Mouse (Mus musculus) forebrain, embryonic 15.5 days (tissue): ENCODE results near the gene Impg2. TPM values are rescaled to one million over a fixed set of nuclear protein-coding genes. Genes with fewer than 3 reads are reported as not detected.

Source experiments
- ATAC-seq: fragments of 200-750 bp; cut with Nextera tagmentation; replicated peaks from 2 replicates; pipeline ENCODE4 v1.8.0; 2017; ENCODE audit warnings: mild to moderate bottlenecking, moderate TSS enrichment, moderate library complexity
- H3K27ac ChIP-seq: fragments of 300-500 bp; sonication (generic); replicated peaks from 2 replicates; pipeline ENCODE4 v1.5.1; 2015; ENCODE audit warnings: mild to moderate bottlenecking, inconsistent platforms
- H3K27me3 ChIP-seq: fragments of 300-500 bp; sonication (generic); 2 replicates; pipeline ENCODE4 v1.6.1; 2015; ENCODE audit warnings: inconsistent platforms
- H3K36me3 ChIP-seq: fragments of 300-500 bp; sonication (generic); 2 replicates; pipeline ENCODE4 v1.6.1; 2015; ENCODE audit warnings: mild to moderate bottlenecking, inconsistent platforms
- H3K4me1 ChIP-seq: fragments of 300-500 bp; sonication (generic); 2 replicates; pipeline ENCODE4 v1.6.1; 2015; ENCODE audit warnings: inconsistent platforms
- H3K4me2 ChIP-seq: fragments of 300-500 bp; sonication (generic); replicated peaks from 2 replicates; pipeline ENCODE4 v1.6.1; 2015; ENCODE audit warnings: mild to moderate bottlenecking, inconsistent platforms
- H3K4me3 ChIP-seq: fragments of 300-500 bp; sonication (generic); 2 replicates; pipeline ENCODE4 v1.5.1; 2015; ENCODE audit warnings: mild to moderate bottlenecking, inconsistent platforms
- H3K9ac ChIP-seq: fragments of 300-500 bp; sonication (generic); replicated peaks from 2 replicates; pipeline ENCODE4 v1.6.1; 2015; ENCODE audit warnings: mild to moderate bottlenecking, inconsistent platforms
- H3K9me3 ChIP-seq: fragments of 300-500 bp; sonication (generic); 2 replicates; pipeline ENCODE4 v1.6.1; 2016; ENCODE audit warnings: inconsistent platforms
- WGBS: fragments of 180-500 bp; shearing (Covaris S2); methylation state at CpG from one replicate; pipeline ENCODE4 v1.1.7; 2015; ENCODE audit warnings: mixed read lengths; 5-methylcytosine and 5-hydroxymethylcytosine counted together
- polyA plus RNA-seq: library from polyadenylated mRNA; unstranded; fragments of >200 nt; fragmentation: Nextera tagmentation; extraction: Ambion mirVana; gene quantifications from 2 replicates; pipeline ENCODE4 v1.2.1, GENCODE M21; 2015

Gene Impg2
- polyA plus RNA-seq: 0.13 and 0.18 TPM in 2 replicates

DNA sequence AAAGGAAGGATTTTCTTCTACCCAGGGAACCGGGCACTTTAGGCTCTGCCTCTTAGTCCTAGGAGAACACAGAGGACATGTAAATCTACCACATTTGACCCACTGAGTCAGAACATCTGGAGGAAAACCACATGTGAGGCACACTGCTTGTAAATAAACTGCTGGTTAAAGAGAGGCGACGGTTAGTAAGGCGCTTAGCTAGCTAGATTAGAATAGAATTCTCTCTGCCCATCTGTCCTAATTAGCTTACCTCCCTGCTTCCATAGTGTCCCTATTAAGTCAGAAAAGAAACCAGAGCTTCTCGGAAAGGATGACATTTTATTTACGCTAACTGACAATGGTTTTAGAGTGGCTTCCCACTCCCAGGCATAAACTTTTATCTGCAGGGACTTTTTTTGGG lies at the start of gene Impg2:
Gene Impg2, plus strand, starts transcription at position 263 of the 400 bp plus-strand sequence.
- Histone ChIP-seq H3K27ac (no peak within 1 kb of the TSS), H3K4me1 (no peaks in the 10 kb centered on the region), H3K27me3 (no peaks in the 10 kb centered on the region), H3K9ac (no peak within 1 kb of the TSS), H3K9me3 (no peaks in the 10 kb centered on the region), H3K36me3 (no peaks in the 10 kb centered on the region), H3K4me3 (no peak within 1 kb of the TSS), H3K4me2 (no peak within 1 kb of the TSS)
- no peak for ATAC-seq
- WGBS: 38% methylated on average over 6 of the region's 6 CpGs

GRCm38 (mm10) chr16:56163466-56163865 lies 40.6 kb upstream of the Impg2 start:
- H3K4me3 ChIP-seq: no peak overlapping the region
- H3K36me3 ChIP-seq: peaks cover 30% of the 10 kb centered on the region
- no peak overlapping the region for H3K9ac ChIP-seq
- no peaks in the 10 kb centered on the region for H3K9me3 ChIP-seq
- no peak overlapping the region for H3K27ac ChIP-seq
- H3K27me3 ChIP-seq: no peaks in the 10 kb centered on the region
- 93% methylated on average over 7 of the region's 7 CpGs for WGBS
- no peak overlapping the region for H3K4me2 ChIP-seq
- no peaks in the 10 kb centered on the region for H3K4me1 ChIP-seq
- no peak for ATAC-seq

GRCm38 (mm10) chr16:56170247-56170646 lies 33.9 kb upstream of the Impg2 start:
- Histone ChIP-seq H3K4me2 (no peak overlapping the region), H3K36me3 (peaks cover 38% of the 10 kb centered on the region), H3K4me3 (no peak overlapping the region), H3K9ac (no peak overlapping the region), H3K27me3 (no peaks in the 10 kb centered on the region), H3K4me1 (no peaks in the 10 kb centered on the region), H3K27ac (no peak overlapping the region), H3K9me3 (no peaks in the 10 kb centered on the region)
- peak; percentile 87 for ATAC-seq

DNA sequence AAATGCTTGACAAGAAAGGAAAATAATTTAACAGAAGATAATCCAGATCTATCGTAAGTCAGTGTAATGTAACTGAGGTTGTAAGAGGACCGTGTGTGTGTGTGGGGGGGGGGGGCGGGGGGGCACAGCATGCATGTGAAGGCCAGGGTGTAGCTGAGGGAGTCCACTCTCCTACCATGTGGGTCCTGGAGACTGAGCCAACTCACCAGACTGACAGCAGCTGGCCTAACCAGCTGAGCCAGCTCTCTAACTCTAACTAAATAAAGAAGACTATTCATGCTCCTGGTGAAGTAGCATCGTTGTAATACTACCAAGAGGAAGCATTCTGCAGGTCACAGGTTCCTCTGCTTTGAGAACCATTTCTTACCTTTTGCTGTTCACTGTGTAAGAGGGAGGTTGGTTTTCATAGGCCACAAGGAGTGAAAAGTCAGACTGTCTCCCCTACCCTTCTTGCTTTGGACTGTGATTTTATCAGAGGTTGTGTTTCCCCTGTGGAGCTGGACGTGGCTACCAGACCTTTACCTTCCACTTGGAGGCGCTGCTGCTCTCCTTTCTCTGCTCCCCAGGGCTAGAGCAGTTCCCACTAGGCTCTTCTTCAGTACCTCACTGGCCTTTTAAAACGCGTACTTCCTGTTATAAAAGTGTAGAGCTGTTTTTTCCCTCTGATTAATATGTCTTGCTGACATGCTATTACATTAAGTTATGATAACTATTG lies 28.1 kb upstream of the Impg2 start:
- Histone ChIP-seq H3K27me3 (no peaks in the 10 kb centered on the region), H3K9me3 (no peaks in the 10 kb centered on the region), H3K4me3 (no peak overlapping the region), H3K9ac (no peak overlapping the region), H3K27ac (no peak overlapping the region), H3K36me3 (peaks cover 43% of the 10 kb centered on the region), H3K4me2 (no peak overlapping the region), H3K4me1 (no peaks in the 10 kb centered on the region)
- 66% methylated on average over 8 of the region's 8 CpGs for WGBS
- no peak for ATAC-seq

- Histone ChIP-seq H3K4me3 (no peak overlapping the region), H3K27ac (no peak overlapping the region), H3K36me3 (peaks cover 58% of the 10 kb centered on the region), H3K9ac (no peak overlapping the region), H3K9me3 (no peaks in the 10 kb centered on the region), H3K4me1 (no peaks in the 10 kb centered on the region), H3K27me3 (no peaks in the 10 kb centered on the region), H3K4me2 (no peak overlapping the region)
- ATAC-seq: no peak
- 70% methylated on average over 4 of the region's 4 CpGs for WGBS
These were observed 17.2 kb upstream of the Impg2 start for GRCm38 (mm10) chr16:56186863-56187262.

DNA sequence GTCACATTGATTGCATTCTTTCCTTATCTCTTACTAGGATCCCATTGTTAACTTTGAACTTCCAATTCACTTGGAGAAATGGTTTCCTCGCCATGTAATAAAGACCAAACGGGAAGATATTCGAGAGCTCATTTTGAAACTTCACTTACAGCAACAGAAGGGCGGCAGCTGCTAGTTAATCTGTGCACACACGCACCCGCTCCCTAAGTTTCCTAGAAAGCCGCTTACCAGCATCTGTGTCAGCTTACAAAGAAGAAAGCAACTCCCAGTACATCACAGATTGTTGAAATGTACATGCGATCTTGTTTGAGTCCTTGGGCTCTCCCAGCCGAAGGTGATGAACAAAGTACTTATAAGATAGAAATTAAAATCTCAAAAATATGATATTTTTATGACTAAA lies 15.9 kb upstream of the Impg2 start:
- Histone ChIP-seq H3K36me3 (peaks cover 45% of the 10 kb centered on the region), H3K4me2 (no peak overlapping the region), H3K9me3 (no peaks in the 10 kb centered on the region), H3K27ac (no peak overlapping the region), H3K4me1 (no peaks in the 10 kb centered on the region), H3K4me3 (no peak overlapping the region), H3K9ac (no peak overlapping the region), H3K27me3 (no peaks in the 10 kb centered on the region)
- peak; percentile 67 for ATAC-seq
- WGBS: 81% methylated on average over 9 of the region's 9 CpGs

DNA sequence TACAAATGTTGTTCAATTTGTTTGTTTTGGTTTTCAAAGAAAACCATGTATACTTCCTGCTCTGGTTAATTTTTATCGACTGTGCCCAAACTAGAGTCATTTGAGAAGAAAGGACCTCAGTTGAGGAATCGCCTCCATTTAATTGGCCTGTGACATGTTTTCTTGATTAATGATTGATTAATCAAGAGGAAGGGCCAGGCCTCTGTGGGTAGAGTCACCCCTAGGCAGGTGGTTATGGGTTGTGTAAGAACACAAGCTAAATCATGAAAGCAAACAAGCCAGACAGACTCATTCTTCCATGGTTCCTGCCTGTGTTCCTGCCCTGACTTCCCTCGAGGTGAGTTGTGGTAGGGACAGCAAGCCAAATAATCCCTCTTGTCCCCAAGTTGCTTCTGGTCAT lies 8.6 kb downstream of the Impg2 start:
- ATAC-seq: no peak
- Histone ChIP-seq H3K9me3 (no peaks in the 10 kb centered on the region), H3K4me1 (no peaks in the 10 kb centered on the region), H3K27ac (no peak overlapping the region), H3K4me2 (no peak overlapping the region), H3K27me3 (no peaks in the 10 kb centered on the region), H3K36me3 (no peaks in the 10 kb centered on the region), H3K4me3 (no peak overlapping the region), H3K9ac (no peak overlapping the region)
- WGBS: 74% methylated on average over 3 of the region's 3 CpGs

- ATAC-seq: no peak
- Histone ChIP-seq H3K4me1 (no peaks in the 10 kb centered on the region), H3K9me3 (no peaks in the 10 kb centered on the region), H3K36me3 (no peaks in the 10 kb centered on the region), H3K4me3 (no peak overlapping the region), H3K27me3 (no peaks in the 10 kb centered on the region), H3K9ac (no peak overlapping the region), H3K27ac (no peak overlapping the region), H3K4me2 (no peak overlapping the region)
These were observed 23.6 kb downstream of the Impg2 start for GRCm38 (mm10) chr16:56227686-56228085.

GRCm38 (mm10) chr16:56229455-56229854 lies 25.3 kb downstream of the Impg2 start:
- ATAC-seq: no peak
- Histone ChIP-seq H3K36me3 (no peaks in the 10 kb centered on the region), H3K4me2 (no peak overlapping the region), H3K9ac (no peak overlapping the region), H3K27ac (no peak overlapping the region), H3K27me3 (no peaks in the 10 kb centered on the region), H3K9me3 (no peaks in the 10 kb centered on the region), H3K4me3 (no peak overlapping the region), H3K4me1 (no peaks in the 10 kb centered on the region)
- 55% methylated on average over 2 of the region's 2 CpGs for WGBS

GRCm38 (mm10) chr16:56231300-56231699 lies 27.2 kb downstream of the Impg2 start:
- Histone ChIP-seq H3K9me3 (no peaks in the 10 kb centered on the region), H3K9ac (no peak overlapping the region), H3K36me3 (no peaks in the 10 kb centered on the region), H3K4me1 (no peaks in the 10 kb centered on the region), H3K27me3 (no peaks in the 10 kb centered on the region), H3K27ac (no peak overlapping the region), H3K4me3 (no peak overlapping the region), H3K4me2 (no peak overlapping the region)
- ATAC-seq: no peak
- WGBS: 57% methylated on average over 10 of the region's 10 CpGs

- WGBS: 88% methylated on average over 10 of the region's 10 CpGs
- no peak for ATAC-seq
- H3K4me3 ChIP-seq: no peak overlapping the region
- H3K9ac ChIP-seq: no peak overlapping the region
- H3K4me2 ChIP-seq: no peak overlapping the region
- no peaks in the 10 kb centered on the region for H3K9me3 ChIP-seq
- H3K36me3 ChIP-seq: no peaks in the 10 kb centered on the region
- H3K4me1 ChIP-seq: no peaks in the 10 kb centered on the region
- no peaks in the 10 kb centered on the region for H3K27me3 ChIP-seq
- no peak overlapping the region for H3K27ac ChIP-seq
These were observed 28.6 kb downstream of the Impg2 start for GRCm38 (mm10) chr16:56232736-56233135.

DNA sequence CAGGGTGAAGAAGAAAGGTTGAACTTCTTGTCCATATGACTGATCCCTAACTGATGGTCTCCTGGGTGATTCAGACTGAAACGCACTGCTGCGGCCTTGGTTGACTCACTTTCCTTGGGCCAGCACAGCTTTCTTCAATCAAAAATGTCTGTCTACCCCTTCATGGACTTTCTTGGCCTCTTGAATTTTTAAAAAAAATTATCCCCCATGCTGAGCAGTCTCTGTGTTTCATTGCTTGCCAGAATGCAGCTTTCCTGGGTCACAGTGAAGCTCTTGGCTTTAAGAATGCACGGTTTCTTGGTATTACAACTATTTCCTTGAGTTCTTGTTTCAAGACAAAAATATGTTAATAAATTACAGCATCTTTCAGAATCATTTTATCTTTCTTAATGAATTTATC lies 41.9 kb downstream of the Impg2 start:
- Histone ChIP-seq H3K4me1 (no peaks in the 10 kb centered on the region), H3K27me3 (no peaks in the 10 kb centered on the region), H3K9ac (no peak overlapping the region), H3K27ac (no peak overlapping the region), H3K4me3 (no peak overlapping the region), H3K9me3 (no peaks in the 10 kb centered on the region), H3K36me3 (no peaks in the 10 kb centered on the region), H3K4me2 (no peak overlapping the region)
- ATAC-seq: no peak
- WGBS: 98% methylated on average over 3 of the region's 3 CpGs

GRCm38 (mm10) chr16:56273917-56274316 lies 69.8 kb downstream of the Impg2 start:
- H3K4me2 ChIP-seq: no peak overlapping the region
- no peak overlapping the region for H3K27ac ChIP-seq
- no peaks in the 10 kb centered on the region for H3K4me1 ChIP-seq
- no peaks in the 10 kb centered on the region for H3K36me3 ChIP-seq
- no peak overlapping the region for H3K9ac ChIP-seq
- H3K9me3 ChIP-seq: no peaks in the 10 kb centered on the region
- WGBS: 93% methylated on average over 1 of the region's 1 CpGs
- H3K27me3 ChIP-seq: no peaks in the 10 kb centered on the region
- no peak overlapping the region for H3K4me3 ChIP-seq
- no peak for ATAC-seq
